Comparison of ENCODE assay signal across 8 mouse cellular contexts in the genomic region with DNA sequence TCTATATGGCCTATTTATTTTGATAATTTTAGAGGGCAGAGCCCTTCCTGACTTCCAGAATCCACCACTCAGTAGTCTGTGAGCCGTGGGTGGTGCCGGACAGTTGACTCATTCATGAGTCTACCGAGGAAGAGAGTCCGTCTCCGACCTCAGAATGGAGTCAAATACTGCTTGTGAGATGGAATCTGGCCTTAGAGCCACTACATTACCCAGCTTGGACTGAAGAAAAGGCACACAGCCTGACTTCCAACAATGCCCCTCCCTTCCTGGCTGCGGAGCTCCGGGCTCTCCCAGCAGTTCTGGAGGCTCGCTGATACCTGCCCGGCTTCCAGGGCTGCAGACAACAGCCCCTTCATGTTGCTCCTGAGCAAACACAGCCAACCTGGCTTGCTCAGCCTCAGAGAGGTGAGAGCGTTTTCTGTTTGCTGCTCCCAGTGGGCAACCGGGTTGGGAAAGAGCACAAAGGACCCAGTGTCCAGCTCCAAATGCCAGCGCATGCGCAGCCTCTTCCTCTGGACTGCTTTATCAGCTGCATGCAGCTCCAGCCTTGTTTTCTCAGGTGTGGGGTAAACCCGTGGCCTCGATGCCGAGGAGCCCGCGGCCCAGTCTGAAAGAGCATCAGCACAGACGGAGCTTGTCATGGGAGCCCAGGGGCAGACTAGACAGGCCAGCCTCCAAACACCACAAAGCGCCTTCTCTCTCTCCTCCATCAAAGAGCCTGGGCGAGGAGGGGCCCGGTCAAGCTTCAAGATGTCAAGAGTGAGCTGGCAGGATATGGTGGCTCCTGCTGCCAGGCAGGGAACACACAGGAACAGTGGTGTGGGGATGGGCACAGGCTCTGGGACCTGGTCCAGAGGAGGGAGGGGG. TPM values are rescaled to one million over a fixed set of nuclear protein-coding genes. Genes with fewer than 3 reads are reported as not detected.
DNase-seq lines count a peak whose midpoint lies in the region; ATAC-seq lines count a peak whose summit lies in the region.

No protein-coding gene starts in this region.

- peaks cover 48% of the 10 kb centered on the region for H3K4me1 ChIP-seq in embryonic facial prominence, embryonic 10.5 days
- H3K4me1 ChIP-seq in heart, embryonic 16.5 days (ENCODE audit: control insufficient read depth, insufficient read depth, low read length), result peaks cover 17% of the 10 kb centered on the region
- H3K4me1 ChIP-seq in limb, embryonic 15.5 days, result peaks cover 47% of the 10 kb centered on the region
- H3K4me1 ChIP-seq in neural tube, embryonic 11.5 days (ENCODE audit: control insufficient read depth, insufficient read depth, low read length), result peaks cover 6% of the 10 kb centered on the region; the same call in 1 of the 2 replicates

- H3K27me3 ChIP-seq in embryonic facial prominence, embryonic 10.5 days (replicated peaks; ENCODE audit: low read depth, poor library complexity, severe bottlenecking), result no peaks in the 10 kb centered on the region
- H3K27me3 ChIP-seq in heart, embryonic 16.5 days (ENCODE audit: control insufficient read depth, insufficient read depth, low read length), result no peaks in the 10 kb centered on the region
- H3K27me3 ChIP-seq in limb, embryonic 15.5 days, result no peaks in the 10 kb centered on the region
- no peaks in the 10 kb centered on the region for H3K27me3 ChIP-seq in neural tube, embryonic 11.5 days (ENCODE audit: control insufficient read depth, insufficient read depth, low read length)

- H3K4me3 ChIP-seq in embryonic facial prominence, embryonic 10.5 days, result peak overlapping the region; percentile 48
- peak overlapping the region; percentile 20; the same call in 1 of the 2 replicates for H3K4me3 ChIP-seq in heart, embryonic 16.5 days (ENCODE audit: low read length)
- 0 out of 2 replicates have a peak overlapping the region, but pooled peaks have one; percentile 4 for H3K4me3 ChIP-seq in limb, embryonic 15.5 days
- H3K4me3 ChIP-seq in neural tube, embryonic 11.5 days (ENCODE audit: low read depth, low read length), result no peak overlapping the region

- peak overlapping the region; percentile 91 for H3K27ac ChIP-seq in embryonic facial prominence, embryonic 10.5 days (replicated peaks)
- H3K27ac ChIP-seq in heart, embryonic 16.5 days (ENCODE audit: low read length), result 0 out of 2 replicates have a peak overlapping the region, but pooled peaks have one; percentile 1
- H3K27ac ChIP-seq in limb, embryonic 15.5 days, result peak overlapping the region; percentile 81
- peak overlapping the region; percentile 76 for H3K27ac ChIP-seq in neural tube, embryonic 11.5 days (ENCODE audit: low read depth, low read length)

- DNase-seq in cerebellum, adult 11-12 months, result peak; percentile 71
- peak; percentile 89 for DNase-seq in embryonic facial prominence, embryonic 10.5 days (ENCODE audit: low spot score)
- peak; percentile 75 for DNase-seq in kidney, postnatal 10 days
- DNase-seq in neural tube, embryonic 11.5 days (ENCODE audit: low spot score), result peak; percentile 78

- WGBS in embryonic facial prominence, embryonic 10.5 days, result 33% methylated on average over 22 of the region's 22 CpGs
- WGBS in heart, embryonic 16.5 days, result 40% methylated on average over 22 of the region's 22 CpGs
- 47% methylated on average over 22 of the region's 22 CpGs for WGBS in limb, embryonic 15.5 days
- 51% methylated on average over 22 of the region's 22 CpGs for WGBS in neural tube, embryonic 11.5 days

- H3K36me3 ChIP-seq in embryonic facial prominence, embryonic 10.5 days (replicated peaks), result no peaks in the 10 kb centered on the region
- H3K36me3 ChIP-seq in heart, embryonic 16.5 days (ENCODE audit: control insufficient read depth, insufficient read depth), result no peaks in the 10 kb centered on the region
- no peaks in the 10 kb centered on the region for H3K36me3 ChIP-seq in limb, embryonic 15.5 days
- H3K36me3 ChIP-seq in neural tube, embryonic 11.5 days (ENCODE audit: control insufficient read depth, insufficient read depth, low read length), result no peaks in the 10 kb centered on the region

- peak overlapping the region; percentile 40 for H3K9ac ChIP-seq in heart, embryonic 16.5 days (ENCODE audit: low read length)
- no peak overlapping the region for H3K9ac ChIP-seq in limb, embryonic 15.5 days
- H3K9ac ChIP-seq in neural tube, embryonic 11.5 days (ENCODE audit: low read length), result peak overlapping the region; percentile 45

- peaks cover 3% of the 10 kb centered on the region; the same call in 1 of the 2 replicates for H3K9me3 ChIP-seq in embryonic facial prominence, embryonic 10.5 days
- H3K9me3 ChIP-seq in heart, embryonic 16.5 days (replicated peaks; ENCODE audit: control insufficient read depth, low read length), result peaks cover 3% of the 10 kb centered on the region
- H3K9me3 ChIP-seq in limb, embryonic 15.5 days, result no peaks in the 10 kb centered on the region
- no peaks in the 10 kb centered on the region for H3K9me3 ChIP-seq in neural tube, embryonic 11.5 days (ENCODE audit: control insufficient read depth, low read length)

- H3K4me2 ChIP-seq in heart, embryonic 16.5 days (ENCODE audit: low read depth, low read length), result peak overlapping the region; percentile 57
- peak overlapping the region; percentile 26 for H3K4me2 ChIP-seq in limb, embryonic 15.5 days
- peak overlapping the region; percentile 30 for H3K4me2 ChIP-seq in neural tube, embryonic 11.5 days (ENCODE audit: low read depth)

- ATAC-seq in heart, embryonic 16.5 days (replicated peaks; ENCODE audit: extremely low read depth, insufficient read depth, low FRiP score), result peak; percentile 46; the same call in 1 of the 2 replicates
- peak; percentile 59 for ATAC-seq in limb, embryonic 15.5 days (ENCODE audit: insufficient number of reproducible peaks, low FRiP score, low TSS enrichment, low read depth)
- no peak for ATAC-seq in neural tube, embryonic 11.5 days (ENCODE audit: insufficient read depth, low FRiP score, low TSS enrichment)
- no peak for ATAC-seq in monocyte, adult 5-6 weeks (replicated peaks; ENCODE audit: insufficient number of reproducible peaks, low FRiP score, low TSS enrichment, poor library complexity, severe bottlenecking)
- no peak for ATAC-seq in activated CD4-positive, CD25-positive, alpha-beta regulatory T cell, adult 4 months

RNA-seq across cellular contexts. Expression of a gene that starts 39.0 kb away (rescaled TPM):
- polyA plus RNA-seq in embryonic facial prominence, embryonic 10.5 days (2016; fragmentation: Nextera tagmentation; extraction: Ambion mirVana), result 5.1 and 6.9 TPM in 2 replicates
- polyA plus RNA-seq in heart, embryonic 16.5 days (2015; fragmentation: Nextera tagmentation; extraction: Ambion mirVana), result 1.0 and 1.3 TPM in 2 replicates
- polyA plus RNA-seq in limb, embryonic 15.5 days (2015; fragmentation: Nextera tagmentation; extraction: Ambion mirVana), result 36.9 and 40.7 TPM in 2 replicates
- polyA plus RNA-seq in neural tube, embryonic 11.5 days (2014; fragmentation: Nextera tagmentation; extraction: Ambion mirVana), result 7.7 and 8.6 TPM in 2 replicates
- total RNA-seq in monocyte, adult 5-6 weeks (2017), result not detected in 3 replicates
- polyA plus RNA-seq in activated CD4-positive, CD25-positive, alpha-beta regulatory T cell, adult 4 months (2017; shearing (Covaris generic)), result under 1 TPM in 1 of 2 experiments, not detected in 1; 0.61 TPM

Comparison
In these comparisons a context has a peak if more than half of its experiments do, and no peak if none do; other contexts are left out.
1. H3K27ac ChIP-seq: peak in every context shown above with its lines; median percentile 91 in embryonic facial prominence, embryonic 10.5 days; 81 in limb, embryonic 15.5 days; 76 in neural tube, embryonic 11.5 days; 1 in heart, embryonic 16.5 days.
2. ATAC-seq: peak in heart, embryonic 16.5 days (single experiment) and limb, embryonic 15.5 days (single experiment); none in neural tube, embryonic 11.5 days (single experiment), monocyte, adult 5-6 weeks (single experiment) and activated CD4-positive, CD25-positive, alpha-beta regulatory T cell, adult 4 months (single experiment).
3. Peak in every context shown above with its lines, with median percentiles within 50 percentile points of each other: DNase-seq and H3K4me2 ChIP-seq.